Mouse (Mus musculus) yolk sac, embryonic 10.5 days (tissue): Measurements from ENCODE around the gene Gm10073.
"Not testable (repeated sequence)": the region's sequence is repeated elsewhere in the genome, so short reads cannot be mapped to it uniquely, and the experiment has no call there.

Source experiments
- DNase-seq: peaks from one replicate; pipeline ENCODE4 v3.0.0-alpha.2; 2017; ENCODE audit warnings: low spot score

Gene Gm10073

GRCm38 (mm10) chr8:106573168-106573567, at the start of gene Gm10073:
Gene Gm10073 (minus strand): TSS chr8:106573461.
- DNase-seq = not testable (repeated sequence)

- peak; percentile 74 for DNase-seq
Measured at GRCm38 (mm10) chr8:106623016-106623415, 49.8 kb upstream of the Gm10073 start.

- no peak for DNase-seq
Measured at GRCm38 (mm10) chr8:106620488-106620887, 47.2 kb upstream of the Gm10073 start.

GRCm38 (mm10) chr8:106619549-106620245, 46.4 kb upstream of the Gm10073 start:
- DNase-seq = peak; percentile 88

- DNase-seq = no peak
Measured at GRCm38 (mm10) chr8:106618324-106618723, 45.1 kb upstream of the Gm10073 start.

GRCm38 (mm10) chr8:106617865-106618264, 44.6 kb upstream of the Gm10073 start:
- no peak for DNase-seq

GRCm38 (mm10) chr8:106617196-106617595, 43.9 kb upstream of the Gm10073 start:
- no peak for DNase-seq

GRCm38 (mm10) chr8:106616679-106617078, 43.4 kb upstream of the Gm10073 start:
- DNase-seq = no peak

GRCm38 (mm10) chr8:106615661-106616299, 42.5 kb upstream of the Gm10073 start:
- DNase-seq = no peak

- peak; percentile 74 for DNase-seq
Measured at GRCm38 (mm10) chr8:106614704-106615103, 41.4 kb upstream of the Gm10073 start.

- DNase-seq = no peak
Measured at GRCm38 (mm10) chr8:106612047-106612446, 38.8 kb upstream of the Gm10073 start.

GRCm38 (mm10) chr8:106610958-106611640, 37.8 kb upstream of the Gm10073 start:
- DNase-seq = no peak

- DNase-seq = no peak
Measured at GRCm38 (mm10) chr8:106609076-106609903, 36.0 kb upstream of the Gm10073 start.

GRCm38 (mm10) chr8:106608425-106608824, 35.2 kb upstream of the Gm10073 start:
- no peak for DNase-seq

- DNase-seq = not testable (repeated sequence)
Measured at GRCm38 (mm10) chr8:106607783-106608182, 34.5 kb upstream of the Gm10073 start.

- no peak for DNase-seq
Measured at GRCm38 (mm10) chr8:106606601-106607145, 33.4 kb upstream of the Gm10073 start.

GRCm38 (mm10) chr8:106606121-106606520, 32.9 kb upstream of the Gm10073 start:
- DNase-seq = no peak

- DNase-seq = no peak
Measured at GRCm38 (mm10) chr8:106605657-106606056, 32.4 kb upstream of the Gm10073 start.

GRCm38 (mm10) chr8:106603933-106604332, 30.7 kb upstream of the Gm10073 start:
- DNase-seq = no peak

- DNase-seq = peak; percentile 89
Measured at GRCm38 (mm10) chr8:106603131-106603819, 30.0 kb upstream of the Gm10073 start, which contains the start of gene Cdh1. Gene Cdh1 (plus strand): TSS chr8:106603351.
